Comparison of ENCODE assay signal across 9 mouse cellular contexts in the genomic region with DNA sequence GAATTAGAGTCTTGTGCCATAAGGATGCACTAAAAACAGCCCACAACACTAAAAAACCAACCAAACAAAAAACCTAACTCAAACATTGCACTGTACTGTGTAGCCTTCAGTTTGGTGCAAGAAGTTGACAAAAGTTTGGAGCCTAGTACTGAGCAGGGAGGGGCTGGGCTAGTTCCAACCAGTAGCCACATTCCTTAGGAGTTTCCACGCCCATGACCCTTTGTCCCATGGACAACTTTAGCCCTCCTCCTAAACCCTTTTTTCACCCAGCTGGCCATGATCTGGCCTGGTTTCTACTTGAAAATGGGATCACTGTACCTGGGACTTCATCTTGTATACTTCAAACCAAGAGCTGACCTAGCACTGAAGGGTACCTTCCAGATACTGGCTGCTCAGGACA. TPM values are rescaled to one million over a fixed set of nuclear protein-coding genes. Genes with fewer than 3 reads are reported as not detected.
DNase-seq lines count a peak whose midpoint lies in the region; ATAC-seq and TF ChIP-seq lines count a peak whose summit lies in the region.
"Had no signal": no experiment of that assay in that cellular context is flagged by ENCODE, and none has a peak within 500 bp of the region (broad histone marks: within the 10 kb centered on the region; RNA-seq: fewer than 3 reads in every experiment).

No protein-coding gene starts in this region.

- peak overlapping the region; percentile 37 for H3K9ac ChIP-seq in MEL (ENCODE audit: control insufficient read depth, low read depth, low read length, poor library complexity, severe bottlenecking)
- H3K9ac ChIP-seq in lung, postnatal 0 days (replicated peaks; ENCODE audit: low read depth): no peak overlapping the region
- H3K9ac ChIP-seq in heart, embryonic 12.5 days: no peak overlapping the region

- TF ChIP-seq CTCF in MEL (IDR thresholded peaks at IDR 0.05 in 2 of 3, conservative IDR thresholded peaks at IDR 0.05 in 1 of 3; ENCODE audit: control insufficient read depth in 1 of 3, insufficient read depth in 1 of 3, low read depth in 2 of 3, low read length in 3 of 3, poor library complexity in 1 of 3, severe bottlenecking in 1 of 3): no peak
- no peak for TF ChIP-seq CTCF in lung, postnatal 0 days (IDR thresholded peaks at IDR 0.05)

- WGBS in lung, postnatal 0 days: 43% methylated on average over 1 of the region's 1 CpGs
- 69% methylated on average over 1 of the region's 1 CpGs for WGBS in heart, embryonic 12.5 days

- H3K4me1 ChIP-seq in MEL (ENCODE audit: control insufficient read depth in 1 of 2, insufficient read depth in 2 of 2, low read length in 2 of 2): peaks cover 9 to 19% of the 10 kb centered on the region in 2 experiments
- peaks cover 12% of the 10 kb centered on the region for H3K4me1 ChIP-seq in lung, postnatal 0 days (ENCODE audit: insufficient read depth, low read depth, low read length)
- peaks cover 25% of the 10 kb centered on the region for H3K4me1 ChIP-seq in heart, embryonic 12.5 days (replicated peaks)

- no peak overlapping the region for H3K4me3 ChIP-seq in MEL (ENCODE audit: control insufficient read depth in 1 of 2, insufficient read depth in 1 of 2, low read depth in 2 of 2, low read length in 2 of 2)
- H3K4me3 ChIP-seq in lung, postnatal 0 days (ENCODE audit: low read depth, low read length): no peak overlapping the region
- no peak overlapping the region for H3K4me3 ChIP-seq in heart, embryonic 12.5 days

- no peak for TF ChIP-seq POLR2A in MEL (IDR thresholded peaks at IDR 0.05; ENCODE audit: control insufficient read depth in 1 of 2, insufficient read depth in 1 of 2, low read depth in 1 of 2, low read length in 2 of 2, poor library complexity in 1 of 2)

- no peak for TF ChIP-seq RAD21 in MEL (IDR thresholded peaks at IDR 0.05; ENCODE audit: low read depth, low read length)

- no peak for TF ChIP-seq EP300 in MEL (IDR thresholded peaks at IDR 0.05; ENCODE audit: low read depth in 1 of 2, low read length in 2 of 2)
- no peak for TF ChIP-seq EP300 in lung, postnatal 0 days (IDR thresholded peaks at IDR 0.05)

- DNase-seq in adrenal gland, postnatal 14 days: peak; percentile 40
- no peak for DNase-seq in adrenal gland, adult 2 months
- DNase-seq in MEL (ENCODE audit: low read depth, low spot score): no peak
- peak; percentile 46 for DNase-seq in kidney, adult 18-20 months
- DNase-seq in lung, postnatal 0 days (ENCODE audit: low spot score): peak; percentile 54
- no peak for DNase-seq in heart, adult 9 months (ENCODE audit: low spot score in 2 of 2)
- no peak for DNase-seq in right cerebral cortex, postnatal 10 days (ENCODE audit: low spot score in 2 of 2)
- DNase-seq: heart, postnatal 10 days had no signal

- H3K27me3 ChIP-seq in MEL (ENCODE audit: control insufficient read depth in 1 of 2, insufficient read depth in 2 of 2, low read length in 2 of 2): no peaks in the 10 kb centered on the region
- no peaks in the 10 kb centered on the region for H3K27me3 ChIP-seq in lung, postnatal 0 days (replicated peaks; ENCODE audit: insufficient read depth, low read length)
- no peaks in the 10 kb centered on the region for H3K27me3 ChIP-seq in heart, embryonic 12.5 days (replicated peaks)

- no peaks in the 10 kb centered on the region for H3K9me3 ChIP-seq in MEL (replicated peaks; ENCODE audit: insufficient read depth, low read length)
- no peaks in the 10 kb centered on the region for H3K9me3 ChIP-seq in lung, postnatal 0 days (ENCODE audit: low read length)
- H3K9me3 ChIP-seq in heart, embryonic 12.5 days (replicated peaks): 0 out of 2 replicates have a peak, but pooled peaks cover 6% of the 10 kb centered on the region

- H3K79me2 ChIP-seq in MEL (ENCODE audit: control insufficient read depth, insufficient read depth, low read length, poor library complexity): no peaks in the 10 kb centered on the region

- no peak overlapping the region for H3K4me2 ChIP-seq in lung, postnatal 0 days (replicated peaks; ENCODE audit: low read depth, low read length)
- H3K4me2 ChIP-seq in heart, embryonic 12.5 days: no peak overlapping the region

- peak overlapping the region; percentile 27 for H3K27ac ChIP-seq in MEL (ENCODE audit: control insufficient read depth, low read depth, low read length)
- H3K27ac ChIP-seq in lung, postnatal 0 days (ENCODE audit: low read length): peak overlapping the region; percentile 47
- no peak overlapping the region for H3K27ac ChIP-seq in heart, embryonic 12.5 days (ENCODE audit: poor library complexity, severe bottlenecking)

- peaks cover 0 to 11% of the 10 kb centered on the region in 2 experiments; a peak in 2 of 4 replicates for H3K36me3 ChIP-seq in MEL (ENCODE audit: control insufficient read depth in 1 of 2, insufficient read depth in 2 of 2, low read length in 2 of 2)
- no peaks in the 10 kb centered on the region for H3K36me3 ChIP-seq in lung, postnatal 0 days (ENCODE audit: insufficient read depth, low read length)
- H3K36me3 ChIP-seq in heart, embryonic 12.5 days: 0 out of 2 replicates have a peak, but pooled peaks cover 3% of the 10 kb centered on the region

- peak; percentile 46 for ATAC-seq in lung, postnatal 0 days
- ATAC-seq in heart, embryonic 12.5 days (ENCODE audit: insufficient number of reproducible peaks, low FRiP score): no peak

TF ChIP-seq in MEL, 35 proteins besides CTCF, POLR2A, EP300 and RAD21:
- TF ChIP-seq CHD2 (IDR thresholded peaks at IDR 0.05; ENCODE audit: low read length) (no peak), E2F4 (IDR thresholded peaks at IDR 0.05; ENCODE audit: borderline replicate concordance, low read depth, low read length) (no peak), JUND (IDR thresholded peaks at IDR 0.05; ENCODE audit: low read depth, low read length) (no peak), MYB (IDR thresholded peaks at IDR 0.05; ENCODE audit: low read depth, low read length) (no peak), MXI1 (IDR thresholded peaks at IDR 0.05; ENCODE audit: low read depth, low read length) (no peak), UBTF (IDR thresholded peaks at IDR 0.05; ENCODE audit: borderline replicate concordance, insufficient read depth, low read depth, low read length) (no peak), ZC3H11A (IDR thresholded peaks at IDR 0.05; ENCODE audit: low read depth, low read length) (no peak), MAX (IDR thresholded peaks at IDR 0.05; ENCODE audit: low read length) (no peak), ZNF384 (IDR thresholded peaks at IDR 0.05; ENCODE audit: low read depth, low read length) (no peak), POLR2AphosphoS5 (IDR thresholded peaks at IDR 0.05; ENCODE audit: borderline replicate concordance, low read depth, low read length) (no peak), RCOR1 (IDR thresholded peaks at IDR 0.05; ENCODE audit: low read depth, low read length) (no peak), ZMIZ1 (IDR thresholded peaks at IDR 0.05; ENCODE audit: low read depth, low read length) (no peak), NELFE (IDR thresholded peaks at IDR 0.05; ENCODE audit: low read depth, low read length) (no peak), KAT2A (conservative IDR thresholded peaks at IDR 0.05; ENCODE audit: low read depth, low read length) (no peak), MYC (IDR thresholded peaks at IDR 0.05; ENCODE audit: low read depth, low read length) (no peak)

RNA-seq across cellular contexts. Expression of gene Fasn, which starts 26.8 kb away (rescaled TPM):
- 94.1 and 150 TPM in 2 replicates for total RNA-seq in adrenal gland, postnatal 14 days (2021)
- 1,000 to 10,000 TPM in 1 of 2 experiments, 100 to 1,000 TPM in 1; 505 to 2,290 TPM for total RNA-seq in adrenal gland, adult 2 months (2021)
- polyA plus RNA-seq in adrenal gland, adult 2 months (2012; rRNA removed): 7,384 and 9,917 TPM in 2 replicates
- total RNA-seq in MEL (2012; rRNA removed): 317 and 342 TPM in 2 replicates
- 100 to 1,000 TPM; 256 to 313 TPM for polyA plus RNA-seq in MEL (2012; ENCODE audit: insufficient read depth in 1 of 2, insufficient read length in 2 of 2, low read depth in 1 of 2, low replicate concordance in 2 of 2, missing spikeins in 1 of 2)
- 54.7 and 63.8 TPM in 2 replicates for polyA plus RNA-seq in lung, postnatal 0 days (2015; fragmentation: Nextera tagmentation; extraction: Ambion mirVana)
- 45.1 and 47.5 TPM in 2 replicates for polyA plus RNA-seq in heart, embryonic 12.5 days (2016; fragmentation: Nextera tagmentation; extraction: Ambion mirVana)

RNA-seq across cellular contexts. Expression of gene Dus1l, which starts 54.9 kb away (rescaled TPM):
- 64.5 and 70.5 TPM in 2 replicates for total RNA-seq in adrenal gland, postnatal 14 days (2021)
- total RNA-seq in adrenal gland, adult 2 months (2021): 10 to 100 TPM; 56.0 to 62.0 TPM
- polyA plus RNA-seq in adrenal gland, adult 2 months (2012; rRNA removed): 43.8 and 53.7 TPM in 2 replicates
- total RNA-seq in MEL (2012; rRNA removed): 190 and 203 TPM in 2 replicates
- 100 to 1,000 TPM in 1 of 2 experiments, not detected in 1; 171 TPM for polyA plus RNA-seq in MEL (2012; ENCODE audit: insufficient read depth in 1 of 2, insufficient read length in 2 of 2, low read depth in 1 of 2, low replicate concordance in 2 of 2, missing spikeins in 1 of 2)
- polyA plus RNA-seq in lung, postnatal 0 days (2015; fragmentation: Nextera tagmentation; extraction: Ambion mirVana): 40.5 and 43.1 TPM in 2 replicates
- 48.0 and 48.3 TPM in 2 replicates for polyA plus RNA-seq in heart, embryonic 12.5 days (2016; fragmentation: Nextera tagmentation; extraction: Ambion mirVana)

Comparison
In these comparisons a context has a peak if more than half of its experiments do, and no peak if none do; other contexts are left out.
1. DNase-seq: peak in adrenal gland, postnatal 14 days (single experiment), kidney, adult 18-20 months (single experiment) and lung, postnatal 0 days (single experiment); none in adrenal gland, adult 2 months (single experiment), MEL (single experiment), heart, adult 9 months (0 of 2) and right cerebral cortex, postnatal 10 days (0 of 2).
2. RNA of gene Fasn, which starts 26.8 kb away (polyA plus RNA-seq): 7,384 to 9,917 TPM in adrenal gland, adult 2 months; 256 to 313 TPM in MEL, 54.7 to 63.8 TPM in lung, postnatal 0 days and 45.1 to 47.5 TPM in heart, embryonic 12.5 days; every median in the first group is over 10 times any median in the second.